Comparison of ENCODE assay signal across 17 mouse cellular contexts in the genomic region with DNA sequence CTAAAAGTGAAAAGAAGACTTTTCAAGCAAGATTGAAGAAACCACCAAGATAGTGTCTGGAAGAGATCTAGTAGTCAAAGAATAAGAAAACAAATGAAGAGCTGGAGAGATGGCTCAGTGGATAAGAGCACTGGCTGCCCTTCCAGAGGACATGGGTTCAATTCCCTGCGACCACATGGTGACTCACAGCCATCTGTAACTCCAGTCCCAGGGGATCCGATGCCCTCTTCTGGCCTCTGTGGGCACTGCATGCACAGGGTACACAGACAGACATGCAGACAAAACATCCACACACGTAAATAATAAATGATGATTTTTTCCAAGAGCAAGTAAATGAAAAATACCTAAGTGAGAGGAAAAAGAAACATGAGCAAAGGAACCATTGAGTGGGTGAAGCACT. TPM values are rescaled to one million over a fixed set of nuclear protein-coding genes. Genes with fewer than 3 reads are reported as not detected.
DNase-seq lines count a peak whose midpoint lies in the region; ATAC-seq and TF ChIP-seq lines count a peak whose summit lies in the region.
"Had no signal": no experiment of that assay in that cellular context is flagged by ENCODE, and none has a peak within 500 bp of the region (broad histone marks: within the 10 kb centered on the region; RNA-seq: fewer than 3 reads in every experiment).

No protein-coding gene starts in this region.

- no peaks in the 10 kb centered on the region for H3K4me1 ChIP-seq in hindbrain, embryonic 11.5 days (replicated peaks; ENCODE audit: control insufficient read depth, insufficient read depth, low read length)
- no peaks in the 10 kb centered on the region for H3K4me1 ChIP-seq in hindbrain, embryonic 16.5 days (ENCODE audit: control insufficient read depth, insufficient read depth, low read depth, low read length)
- no peaks in the 10 kb centered on the region for H3K4me1 ChIP-seq in lung, embryonic 14.5 days (ENCODE audit: insufficient read depth)
- H3K4me1 ChIP-seq in ES-E14 (ENCODE audit: control insufficient read depth in 2 of 2, insufficient read depth in 2 of 2, low read length in 2 of 2, poor library complexity in 1 of 2), result no peaks in the 10 kb centered on the region
- H3K4me1 ChIP-seq in limb, embryonic 10.5 days, result no peaks in the 10 kb centered on the region
- H3K4me1 ChIP-seq: forebrain, embryonic 15.5 days; megakaryocyte, embryonic 14.5 days had no signal

- H3K9me3 ChIP-seq in hindbrain, embryonic 11.5 days (ENCODE audit: control insufficient read depth, low read length), result no peaks in the 10 kb centered on the region
- no peaks in the 10 kb centered on the region for H3K9me3 ChIP-seq in hindbrain, embryonic 16.5 days (ENCODE audit: control insufficient read depth, low read length)
- no peaks in the 10 kb centered on the region for H3K9me3 ChIP-seq in lung, embryonic 14.5 days (ENCODE audit: low read depth, low read length)
- H3K9me3 ChIP-seq in ES-E14 (ENCODE audit: control insufficient read depth, insufficient read depth, low read depth, low read length), result no peaks in the 10 kb centered on the region
- H3K9me3 ChIP-seq in limb, embryonic 10.5 days (replicated peaks), result no peaks in the 10 kb centered on the region; the same call in 1 of the 2 replicates
- H3K9me3 ChIP-seq: embryonic facial prominence, embryonic 12.5 days; forebrain, embryonic 15.5 days had no signal

- H3K27ac ChIP-seq in hindbrain, embryonic 11.5 days (ENCODE audit: low read depth, low read length), result no peak overlapping the region
- no peak overlapping the region for H3K27ac ChIP-seq in hindbrain, embryonic 16.5 days (ENCODE audit: low read depth, low read length)
- H3K27ac ChIP-seq in lung, embryonic 14.5 days (ENCODE audit: low read depth), result no peak overlapping the region
- H3K27ac ChIP-seq in ES-E14 (ENCODE audit: insufficient read depth, low read depth, low read length, poor library complexity, severe bottlenecking), result no peak overlapping the region
- no peak overlapping the region for H3K27ac ChIP-seq in limb, embryonic 10.5 days
- H3K27ac ChIP-seq: embryonic facial prominence, embryonic 12.5 days; forebrain, embryonic 15.5 days had no signal

- no peaks in the 10 kb centered on the region for H3K27me3 ChIP-seq in hindbrain, embryonic 11.5 days (ENCODE audit: control insufficient read depth, insufficient read depth, low read length)
- no peaks in the 10 kb centered on the region for H3K27me3 ChIP-seq in hindbrain, embryonic 16.5 days (replicated peaks; ENCODE audit: control insufficient read depth, insufficient read depth, low read length)
- no peaks in the 10 kb centered on the region for H3K27me3 ChIP-seq in lung, embryonic 14.5 days (ENCODE audit: insufficient read depth, low read length)
- H3K27me3 ChIP-seq in limb, embryonic 10.5 days (ENCODE audit: low read depth, poor library complexity, severe bottlenecking), result no peaks in the 10 kb centered on the region
- H3K27me3 ChIP-seq: embryonic facial prominence, embryonic 12.5 days; forebrain, embryonic 15.5 days; megakaryocyte, embryonic 14.5 days had no signal

- no peak overlapping the region for H3K4me2 ChIP-seq in hindbrain, embryonic 11.5 days (replicated peaks; ENCODE audit: low read depth, low read length)
- H3K4me2 ChIP-seq in hindbrain, embryonic 16.5 days (ENCODE audit: low read length), result no peak overlapping the region
- no peak overlapping the region for H3K4me2 ChIP-seq in lung, embryonic 14.5 days
- H3K4me2 ChIP-seq: embryonic facial prominence, embryonic 12.5 days; forebrain, embryonic 15.5 days had no signal

- in situ Hi-C loops in ES-E14 (cut with MboI; ENCODE audit: low sequenced_read_pairs in 2 of 2, unreplicated experiment in 2 of 2), result loop anchor here (25.0 kb wide), 1 partner anchor 1057 kb away; no protein-coding TSS in a partner anchor

- peak; percentile 21 for DNase-seq in hindbrain, embryonic 11.5 days (ENCODE audit: low spot score)
- no peak for DNase-seq in lung, embryonic 14.5 days
- no peak for DNase-seq in lung, postnatal 10 days
- peak; percentile 39 for DNase-seq in ES-E14 (ENCODE audit: low read depth, low spot score)
- peak; percentile 28 for DNase-seq in limb, embryonic 10.5 days (ENCODE audit: low spot score)
- DNase-seq in kidney, postnatal 14 days, result no peak
- DNase-seq: cerebellum, postnatal 10 days; gastrocnemius, postnatal 36 days; heart, postnatal 10 days; lung, adult 2 months; right cerebral cortex, postnatal 4 days had no signal

- no peaks in the 10 kb centered on the region for H3K36me3 ChIP-seq in hindbrain, embryonic 11.5 days (ENCODE audit: control insufficient read depth, insufficient read depth, low read length)
- no peaks in the 10 kb centered on the region for H3K36me3 ChIP-seq in hindbrain, embryonic 16.5 days (ENCODE audit: control insufficient read depth, insufficient read depth, low read length)
- H3K36me3 ChIP-seq in lung, embryonic 14.5 days (ENCODE audit: insufficient read depth), result no peaks in the 10 kb centered on the region
- no peaks in the 10 kb centered on the region for H3K36me3 ChIP-seq in ES-E14 (ENCODE audit: control insufficient read depth, insufficient read depth, low read length, poor library complexity, severe bottlenecking)
- no peaks in the 10 kb centered on the region for H3K36me3 ChIP-seq in limb, embryonic 10.5 days
- H3K36me3 ChIP-seq: embryonic facial prominence, embryonic 12.5 days; forebrain, embryonic 15.5 days; G1E had no signal

- TF ChIP-seq CTCF in lung, embryonic 14.5 days (IDR thresholded peaks at IDR 0.05; ENCODE audit: low read depth), result peak; percentile 49

- 78% methylated on average over 3 of the region's 3 CpGs for WGBS in hindbrain, embryonic 11.5 days
- WGBS in hindbrain, embryonic 16.5 days, result 76% methylated on average over 3 of the region's 3 CpGs
- WGBS in lung, embryonic 14.5 days, result 75% methylated on average over 3 of the region's 3 CpGs
- 78% methylated on average over 3 of the region's 3 CpGs for WGBS in limb, embryonic 10.5 days

- ATAC-seq in hindbrain, embryonic 11.5 days (ENCODE audit: low FRiP score), result no peak
- ATAC-seq in hindbrain, embryonic 16.5 days, result no peak
- ATAC-seq in lung, embryonic 14.5 days (ENCODE audit: insufficient read depth), result no peak
- ATAC-seq: forebrain, embryonic 15.5 days had no signal

- no peak overlapping the region for H3K9ac ChIP-seq in hindbrain, embryonic 11.5 days (ENCODE audit: low read depth, low read length)
- H3K9ac ChIP-seq in hindbrain, embryonic 16.5 days (ENCODE audit: low read depth, low read length), result no peak overlapping the region
- H3K9ac ChIP-seq in lung, embryonic 14.5 days, result no peak overlapping the region
- H3K9ac ChIP-seq in ES-E14 (ENCODE audit: insufficient read depth, low read depth, low read length, poor library complexity, severe bottlenecking), result no peak overlapping the region
- H3K9ac ChIP-seq: embryonic facial prominence, embryonic 12.5 days; forebrain, embryonic 15.5 days had no signal

- H3K4me3 ChIP-seq in hindbrain, embryonic 11.5 days (ENCODE audit: low read depth, low read length), result no peak overlapping the region
- H3K4me3 ChIP-seq in hindbrain, embryonic 16.5 days (ENCODE audit: low read length), result no peak overlapping the region
- no peak overlapping the region for H3K4me3 ChIP-seq in lung, embryonic 14.5 days (ENCODE audit: low read depth, low read length)
- no peak overlapping the region for H3K4me3 ChIP-seq in ES-E14 (ENCODE audit: insufficient read depth in 1 of 2, low read depth in 1 of 2, low read length in 2 of 2, poor library complexity in 1 of 2, severe bottlenecking in 1 of 2)
- no peak overlapping the region for H3K4me3 ChIP-seq in limb, embryonic 10.5 days
- H3K4me3 ChIP-seq: embryonic facial prominence, embryonic 12.5 days; forebrain, embryonic 15.5 days; megakaryocyte, embryonic 14.5 days; myocyte had no signal

TF ChIP-seq in ES-E14, 5 proteins besides CTCF, POLR2A, EP300 and RAD21:
- TF ChIP-seq ZC3H11A (IDR thresholded peaks at IDR 0.05; ENCODE audit: borderline replicate concordance, low read depth, low read length) (peak; percentile 59; the same call in 1 of the 2 replicates), MAFK (IDR thresholded peaks at IDR 0.05; ENCODE audit: insufficient read depth, low read depth, low read length) (no peak)

RNA-seq across cellular contexts. Expression of a gene that starts 14.6 kb away (rescaled TPM):
- 16.5 and 18.3 TPM in 2 replicates for polyA plus RNA-seq in hindbrain, embryonic 11.5 days (2014; fragmentation: Nextera tagmentation; extraction: Ambion mirVana)
- polyA plus RNA-seq in hindbrain, embryonic 16.5 days (2015; fragmentation: Nextera tagmentation; extraction: Ambion mirVana), result 41.2 and 47.5 TPM in 2 replicates
- 1.6 and 1.9 TPM in 2 replicates for polyA plus RNA-seq in lung, embryonic 14.5 days (2014; fragmentation: Nextera tagmentation; extraction: Ambion mirVana)
- total RNA-seq in ES-E14 (2012; rRNA removed), result 0.27 and 0.32 TPM in 2 replicates
- 1.1 and 1.2 TPM in 2 replicates for polyA plus RNA-seq in limb, embryonic 10.5 days (2016; fragmentation: Nextera tagmentation; extraction: Ambion mirVana)
- polyA plus RNA-seq: G1E had no signal

Comparison
In these comparisons a context has a peak if more than half of its experiments do, and no peak if none do; other contexts are left out.
1. DNase-seq: peak in hindbrain, embryonic 11.5 days (single experiment), ES-E14 (single experiment) and limb, embryonic 10.5 days (single experiment); none in lung, embryonic 14.5 days (single experiment), lung, postnatal 10 days (single experiment) and kidney, postnatal 14 days (single experiment).